Mouse (Mus musculus): ENCODE data around the gene C2cd3. TPM values are rescaled to one million over a fixed set of nuclear protein-coding genes. Genes with fewer than 3 reads are reported as not detected.

C2cd3 gene
- polyA plus RNA-seq, 1 experiment from 2014 or later = 37.5 TPM

DNA sequence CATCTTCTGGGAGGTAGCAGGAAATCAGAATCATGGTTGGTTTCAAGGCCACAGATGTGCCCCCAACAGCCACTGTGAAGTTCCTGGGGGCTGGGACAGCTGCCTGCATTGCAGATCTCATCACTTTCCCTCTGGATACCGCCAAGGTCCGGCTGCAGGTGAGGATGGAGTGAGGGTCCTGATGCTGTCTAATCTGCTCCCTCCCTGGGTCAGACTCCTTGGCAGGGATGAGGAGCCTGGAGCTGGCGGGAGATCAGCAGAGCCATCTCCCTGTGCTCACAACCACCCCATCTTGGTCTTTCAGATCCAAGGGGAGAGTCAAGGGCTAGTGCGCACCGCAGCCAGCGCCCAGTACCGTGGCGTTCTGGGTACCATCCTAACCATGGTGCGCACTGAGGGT lies 124.8 kb downstream of the C2cd3 start:
- H3K27me3 ChIP-seq (replicated peaks; ENCODE audit: low read depth, poor library complexity, severe bottlenecking) = peaks cover 28% of the 10 kb centered on the region
- 98% methylated on average over 9 of the region's 9 CpGs for WGBS
- no peak for DNase-seq (ENCODE audit: low spot score)
- H3K4me1 ChIP-seq = peaks cover 69% of the 10 kb centered on the region
- no peak overlapping the region for H3K4me3 ChIP-seq
- H3K36me3 ChIP-seq (replicated peaks) = peaks cover 41% of the 10 kb centered on the region
- no peaks in the 10 kb centered on the region for H3K9me3 ChIP-seq
- peak overlapping the region; percentile 86 for H3K27ac ChIP-seq (replicated peaks)

DNA sequence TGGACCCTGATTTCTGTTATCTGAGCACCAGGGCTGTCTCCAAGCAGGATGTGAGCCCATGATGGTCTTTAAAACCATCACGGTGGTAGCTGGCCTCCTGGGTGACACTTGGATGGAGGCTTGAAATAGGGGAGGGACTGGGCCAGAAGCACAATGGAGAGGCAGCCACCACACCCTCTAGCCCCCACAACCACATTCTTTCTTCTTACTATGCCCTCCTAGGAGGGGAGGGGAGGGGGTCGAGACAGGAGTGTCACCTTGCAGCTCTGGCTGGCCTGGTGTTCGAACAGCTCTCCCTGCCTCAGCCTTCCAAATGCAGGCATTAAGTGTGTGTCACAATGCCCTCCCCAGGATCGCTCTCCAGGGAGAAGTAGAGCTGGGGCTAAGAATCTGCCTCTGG lies 125.4 kb downstream of the C2cd3 start:
- 79% methylated on average over 4 of the region's 4 CpGs for WGBS
- H3K27me3 ChIP-seq (replicated peaks; ENCODE audit: low read depth, poor library complexity, severe bottlenecking) = peaks cover 22% of the 10 kb centered on the region
- no peak for DNase-seq (ENCODE audit: low spot score)
- H3K4me3 ChIP-seq = no peak overlapping the region
- H3K4me1 ChIP-seq = peaks cover 67% of the 10 kb centered on the region
- no peak overlapping the region; the same call in 1 of the 2 replicates for H3K27ac ChIP-seq (replicated peaks)
- peaks cover 41% of the 10 kb centered on the region for H3K36me3 ChIP-seq (replicated peaks)
- no peaks in the 10 kb centered on the region for H3K9me3 ChIP-seq

DNA sequence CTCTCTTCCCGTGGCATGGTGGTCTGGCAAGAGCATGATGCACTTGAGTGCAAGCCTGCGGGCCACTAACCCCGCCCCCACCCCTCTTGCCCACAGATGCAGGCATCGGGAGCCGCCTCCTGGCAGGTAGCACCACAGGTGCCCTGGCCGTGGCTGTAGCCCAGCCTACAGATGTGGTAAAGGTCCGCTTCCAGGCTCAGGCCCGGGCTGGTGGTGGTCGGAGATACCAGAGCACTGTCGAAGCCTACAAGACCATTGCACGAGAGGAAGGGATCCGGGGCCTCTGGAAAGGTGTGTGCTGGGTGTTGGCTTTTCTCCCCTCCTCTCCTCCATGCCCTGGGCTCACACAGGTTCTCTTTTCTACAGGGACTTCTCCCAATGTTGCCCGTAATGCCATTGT lies 125.9 kb downstream of the C2cd3 start:
- H3K27ac ChIP-seq (replicated peaks) = no peak overlapping the region
- H3K27me3 ChIP-seq (replicated peaks; ENCODE audit: low read depth, poor library complexity, severe bottlenecking) = peaks cover 16% of the 10 kb centered on the region; the same call in 1 of the 2 replicates
- H3K36me3 ChIP-seq (replicated peaks) = peaks cover 41% of the 10 kb centered on the region
- no peak for DNase-seq (ENCODE audit: low spot score)
- H3K4me3 ChIP-seq = no peak overlapping the region
- peaks cover 61% of the 10 kb centered on the region for H3K4me1 ChIP-seq
- H3K9me3 ChIP-seq = no peaks in the 10 kb centered on the region
- 90% methylated on average over 13 of the region's 13 CpGs for WGBS

GRCm38 (mm10) chr7:100499465-100499864 lies 127.4 kb downstream of the C2cd3 start:
- Histone ChIP-seq H3K4me3 (no peak overlapping the region), H3K27ac (replicated peaks) (no peak overlapping the region), H3K9me3 (no peaks in the 10 kb centered on the region), H3K36me3 (replicated peaks) (peaks cover 41% of the 10 kb centered on the region), H3K27me3 (replicated peaks; ENCODE audit: low read depth, poor library complexity, severe bottlenecking) (peaks cover 2% of the 10 kb centered on the region; the same call in 1 of the 2 replicates), H3K4me1 (peaks cover 46% of the 10 kb centered on the region)
- no peak for DNase-seq (ENCODE audit: low spot score)

- 76% methylated on average over 16 of the region's 16 CpGs for WGBS
These were observed 128.4 kb downstream of the C2cd3 start for GRCm38 (mm10) chr7:100500276-100500977.

DNA sequence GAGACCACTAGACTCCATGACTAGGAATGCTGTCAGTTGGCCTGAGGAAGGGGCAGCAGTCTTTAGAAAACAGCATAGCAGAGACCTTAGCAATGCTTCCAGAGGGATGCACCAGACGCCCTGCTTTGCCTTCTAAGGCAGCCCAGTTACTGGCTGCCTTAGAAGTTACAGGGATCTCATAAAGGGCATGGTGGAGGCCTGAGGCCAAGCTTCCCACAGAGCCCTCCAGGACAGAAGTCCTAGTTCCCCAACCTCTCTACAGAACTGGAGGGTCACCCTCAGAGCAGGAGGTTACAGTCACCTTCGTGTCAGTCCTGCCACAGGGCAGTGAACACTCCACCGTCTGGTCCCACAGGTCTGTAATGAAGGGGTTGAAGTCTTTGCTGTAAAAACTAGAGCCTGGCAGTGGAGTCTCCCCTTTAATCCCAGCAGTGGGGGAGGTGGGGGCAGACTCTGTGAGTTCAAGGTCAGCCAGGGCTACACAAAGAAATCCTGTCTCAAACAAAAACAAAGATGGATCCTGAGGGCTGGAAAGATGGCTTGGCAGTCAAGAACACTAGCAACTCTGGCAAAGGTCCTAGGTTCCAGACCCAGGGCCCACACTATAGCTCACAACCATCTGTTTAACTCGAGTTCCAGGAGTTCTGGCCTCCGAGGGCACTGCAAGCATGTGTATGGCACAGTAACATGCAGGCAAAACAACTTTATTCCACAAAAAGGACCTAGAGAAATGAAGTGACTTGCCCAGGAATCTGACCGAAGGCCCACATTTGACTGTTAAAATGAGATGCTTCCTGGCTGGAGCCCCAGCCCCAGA lies 129.2 kb downstream of the C2cd3 start:
- 0 out of 2 replicates have a peak overlapping the region, but pooled peaks have one; percentile 40 for H3K27ac ChIP-seq (replicated peaks)
- WGBS = 69% methylated on average over 6 of the region's 6 CpGs
- peaks cover 29% of the 10 kb centered on the region for H3K4me1 ChIP-seq
- no peaks in the 10 kb centered on the region for H3K27me3 ChIP-seq (replicated peaks; ENCODE audit: low read depth, poor library complexity, severe bottlenecking)
- no peaks in the 10 kb centered on the region for H3K9me3 ChIP-seq
- H3K4me3 ChIP-seq = no peak overlapping the region
- H3K36me3 ChIP-seq (replicated peaks) = peaks cover 41% of the 10 kb centered on the region
- DNase-seq (ENCODE audit: low spot score) = no peak

More at GRCm38 (mm10) chr7:100500276-100500977, 128.4 kb downstream of the C2cd3 start:
- H3K9me3 ChIP-seq = no peaks in the 10 kb centered on the region
- H3K4me3 ChIP-seq = no peak overlapping the region
- peaks cover 37% of the 10 kb centered on the region for H3K4me1 ChIP-seq
- DNase-seq (ENCODE audit: low spot score) = no peak
- H3K27me3 ChIP-seq (replicated peaks; ENCODE audit: low read depth, poor library complexity, severe bottlenecking) = no peaks in the 10 kb centered on the region
- peaks cover 41% of the 10 kb centered on the region for H3K36me3 ChIP-seq (replicated peaks)
- no peak overlapping the region; the same call in 1 of the 2 replicates for H3K27ac ChIP-seq (replicated peaks)

GRCm38 (mm10) chr7:100501844-100502373 lies 129.9 kb downstream of the C2cd3 start:
- Histone ChIP-seq H3K36me3 (replicated peaks) (peaks cover 36% of the 10 kb centered on the region), H3K9me3 (no peaks in the 10 kb centered on the region), H3K4me1 (peaks cover 22% of the 10 kb centered on the region), H3K4me3 (no peak overlapping the region), H3K27ac (replicated peaks) (no peak overlapping the region), H3K27me3 (replicated peaks; ENCODE audit: low read depth, poor library complexity, severe bottlenecking) (no peaks in the 10 kb centered on the region; the same call in 1 of the 2 replicates)
- no peak for DNase-seq (ENCODE audit: low spot score)
- WGBS = 67% methylated on average over 2 of the region's 2 CpGs

DNA sequence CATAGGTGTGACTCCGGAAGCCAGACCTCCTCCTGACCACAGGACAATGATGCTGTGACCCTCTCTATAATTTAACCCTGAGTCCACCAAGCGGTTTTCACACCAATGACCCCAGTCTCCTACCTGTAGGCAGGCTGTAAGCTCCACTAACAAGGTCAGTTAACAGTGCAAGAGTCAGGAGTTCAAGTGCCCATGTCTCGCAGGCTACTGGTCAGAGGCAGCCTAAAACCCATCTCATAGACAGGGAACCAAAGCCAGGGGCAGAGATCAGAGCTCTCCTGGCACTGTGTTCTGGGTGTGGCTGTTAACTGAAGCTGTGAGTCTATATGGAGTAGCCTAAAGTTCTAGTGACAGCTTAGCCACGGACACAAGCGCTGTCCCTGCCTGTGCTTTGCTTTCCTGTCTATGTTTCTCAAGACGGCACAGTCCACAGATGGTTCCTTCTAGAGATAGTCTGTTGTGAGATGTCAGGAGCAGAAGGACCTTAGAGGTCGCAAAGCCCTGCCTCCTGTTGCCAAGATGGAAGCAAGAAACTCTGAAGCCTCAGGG lies 130.4 kb downstream of the C2cd3 start:
- H3K9me3 ChIP-seq = no peaks in the 10 kb centered on the region
- DNase-seq (ENCODE audit: low spot score) = no peak
- peaks cover 21% of the 10 kb centered on the region for H3K4me1 ChIP-seq
- no peak overlapping the region for H3K27ac ChIP-seq (replicated peaks)
- no peaks in the 10 kb centered on the region; the same call in 1 of the 2 replicates for H3K27me3 ChIP-seq (replicated peaks; ENCODE audit: low read depth, poor library complexity, severe bottlenecking)
- H3K36me3 ChIP-seq (replicated peaks) = peaks cover 30% of the 10 kb centered on the region
- WGBS = 88% methylated on average over 7 of the region's 7 CpGs
- no peak overlapping the region for H3K4me3 ChIP-seq

DNA sequence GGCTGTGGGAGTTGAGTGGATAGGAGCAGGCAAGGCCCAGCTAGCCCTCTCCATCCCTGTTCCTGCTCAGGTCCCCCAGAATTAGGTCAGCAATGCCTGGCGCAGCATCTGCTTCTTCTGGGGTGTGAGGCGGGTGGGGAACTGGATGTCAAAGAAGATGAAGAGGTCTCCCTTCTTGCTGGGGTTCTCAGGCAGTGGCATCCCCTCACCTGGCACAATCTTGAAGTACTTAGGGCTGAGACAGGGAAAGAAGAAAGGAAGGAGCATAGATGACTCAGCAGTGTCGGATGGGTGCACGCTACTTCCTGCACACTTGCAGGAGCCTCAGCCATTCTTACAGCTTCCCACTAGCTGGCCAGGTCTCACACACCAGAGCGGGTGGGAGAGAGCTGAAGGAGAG lies 131.0 kb downstream of the C2cd3 start:
- Histone ChIP-seq H3K36me3 (replicated peaks) (peaks cover 24% of the 10 kb centered on the region), H3K4me1 (peaks cover 15% of the 10 kb centered on the region), H3K27me3 (replicated peaks; ENCODE audit: low read depth, poor library complexity, severe bottlenecking) (no peaks in the 10 kb centered on the region; the same call in 1 of the 2 replicates), H3K9me3 (no peaks in the 10 kb centered on the region), H3K4me3 (no peak overlapping the region), H3K27ac (replicated peaks) (no peak overlapping the region)
- WGBS = 90% methylated on average over 5 of the region's 5 CpGs
- DNase-seq (ENCODE audit: low spot score) = no peak

- no peak overlapping the region for H3K4me3 ChIP-seq
- no peak for DNase-seq (ENCODE audit: low spot score)
- 89% methylated on average over 13 of the region's 13 CpGs for WGBS
- H3K27ac ChIP-seq (replicated peaks) = no peak overlapping the region
- no peaks in the 10 kb centered on the region; the same call in 1 of the 2 replicates for H3K27me3 ChIP-seq (replicated peaks; ENCODE audit: low read depth, poor library complexity, severe bottlenecking)
- no peaks in the 10 kb centered on the region for H3K9me3 ChIP-seq
- H3K36me3 ChIP-seq (replicated peaks) = peaks cover 6% of the 10 kb centered on the region
- H3K4me1 ChIP-seq = peaks cover 14% of the 10 kb centered on the region; the same call in 1 of the 2 replicates
These were observed 132.9 kb downstream of the C2cd3 start for GRCm38 (mm10) chr7:100504740-100505487.

GRCm38 (mm10) chr7:100506494-100506893 lies 134.5 kb downstream of the C2cd3 start:
- Histone ChIP-seq H3K27ac (replicated peaks) (no peak overlapping the region), H3K9me3 (no peaks in the 10 kb centered on the region), H3K36me3 (replicated peaks) (no peaks in the 10 kb centered on the region), H3K27me3 (replicated peaks; ENCODE audit: low read depth, poor library complexity, severe bottlenecking) (peaks cover 5% of the 10 kb centered on the region; the same call in 1 of the 2 replicates), H3K4me3 (no peak overlapping the region), H3K4me1 (0 out of 2 replicates have a peak, but pooled peaks cover under 1% of the 10 kb centered on the region)
- WGBS = 73% methylated on average over 4 of the region's 4 CpGs
- no peak for DNase-seq (ENCODE audit: low spot score)

DNA sequence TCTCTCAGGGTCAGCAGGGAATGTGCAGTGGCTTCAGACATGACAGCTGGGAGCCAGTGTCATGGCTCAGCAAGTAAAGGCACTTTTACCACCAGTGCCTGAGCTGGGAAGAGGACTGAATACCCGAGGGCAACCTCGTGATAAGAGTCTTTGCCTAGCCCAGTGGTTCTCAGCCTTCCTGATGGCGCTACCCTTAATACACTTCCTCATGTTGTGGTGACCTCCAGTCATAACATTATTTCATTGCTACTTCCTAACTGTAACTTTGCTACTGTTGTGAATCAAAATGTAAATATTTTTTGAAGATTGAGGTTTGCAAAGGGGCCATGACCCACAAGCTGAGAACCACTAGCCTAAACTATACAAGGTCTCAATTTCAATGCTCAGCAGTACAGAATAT lies 136.6 kb downstream of the C2cd3 start:
- H3K27me3 ChIP-seq (replicated peaks; ENCODE audit: low read depth, poor library complexity, severe bottlenecking) = peaks cover 16% of the 10 kb centered on the region; the same call in 1 of the 2 replicates
- no peaks in the 10 kb centered on the region for H3K36me3 ChIP-seq (replicated peaks)
- no peaks in the 10 kb centered on the region for H3K9me3 ChIP-seq
- no peak overlapping the region for H3K4me3 ChIP-seq
- no peak for DNase-seq (ENCODE audit: low spot score)
- 80% methylated on average over 3 of the region's 3 CpGs for WGBS
- no peaks in the 10 kb centered on the region for H3K4me1 ChIP-seq
- no peak overlapping the region for H3K27ac ChIP-seq (replicated peaks)

All from embryonic facial prominence, embryonic 10.5 days (tissue).